Mouse (Mus musculus) right cerebral cortex, adult 18-20 months (tissue): ENCODE measurements at regions not wholly inside any gene's neighbourhood (a gene's known extent, or its start where the extent isn't known, plus 50 kb on each side); places are given as distances from the start of the nearest gene placed in this dataset.
A peak's percentile ranks its signal among the peaks of the same experiment; 100 is the strongest.

Experiments used
- DNase-seq: peaks from one replicate; pipeline ENCODE4 v3.0.0; 2022; ENCODE audit warnings: mixed read lengths

DNA sequence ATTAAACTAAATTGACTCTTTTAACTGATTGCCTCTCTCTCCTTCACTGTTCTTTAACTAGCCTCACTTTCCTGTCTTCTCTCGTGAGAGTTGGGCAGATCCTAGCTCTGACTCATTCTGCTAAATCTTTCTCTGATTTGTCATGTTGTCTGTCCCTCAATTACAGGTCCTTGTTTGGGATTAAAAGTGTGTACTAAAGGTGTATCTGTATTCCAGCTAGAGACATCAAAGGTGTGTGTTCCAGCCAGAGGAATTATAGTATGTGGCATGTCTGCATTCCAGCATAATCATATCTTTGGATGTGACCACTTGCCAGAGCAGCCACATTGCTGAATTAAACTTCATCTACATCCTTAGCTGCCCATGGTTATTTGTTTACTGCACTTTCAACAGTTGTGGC is 167.5 kb upstream of the Fam83b start:
- no peak for DNase-seq

GRCm38 (mm10) chr9:76733812-76734211 is 166.9 kb upstream of the Fam83b start:
- DNase-seq, result no peak

DNA sequence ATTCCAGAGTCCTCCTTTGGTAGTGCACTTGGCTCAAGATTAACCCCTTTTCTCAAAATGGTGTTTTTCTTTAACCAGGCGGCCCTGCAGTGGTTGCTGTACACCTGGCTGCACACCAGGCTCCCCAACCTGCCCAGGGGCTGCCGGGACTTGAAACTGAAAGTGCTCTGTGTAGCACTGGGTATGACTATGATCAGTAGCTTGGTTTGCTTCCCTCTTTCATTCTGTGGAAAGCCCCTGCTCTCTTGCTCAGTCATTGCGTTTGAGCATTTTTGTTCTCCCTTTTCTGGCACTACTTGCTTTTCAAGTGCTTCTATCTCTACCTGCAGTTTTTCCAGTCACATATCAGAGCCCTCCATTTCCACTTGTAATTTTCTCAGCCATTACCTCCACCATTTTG is 156.0 kb upstream of the Fam83b start:
- DNase-seq, result no peak

DNA sequence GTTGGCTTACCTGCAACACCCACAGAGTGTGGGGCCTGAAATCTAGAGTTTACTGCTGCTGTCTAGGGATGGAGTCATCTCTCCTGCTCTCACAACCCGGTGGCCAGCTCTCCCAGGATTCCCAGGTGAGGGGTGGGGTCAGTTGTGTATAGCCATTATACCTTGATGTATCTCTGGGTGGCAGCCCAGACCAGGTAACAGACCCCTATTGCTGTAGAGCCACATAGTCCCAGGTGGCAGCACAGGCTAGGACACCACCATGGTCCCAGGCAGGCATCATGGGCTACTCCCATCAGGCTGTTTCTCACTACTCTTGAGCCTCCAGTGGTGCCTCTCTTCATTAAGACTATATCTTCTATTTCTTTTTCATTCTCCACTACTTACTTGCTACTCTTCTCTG is 148.9 kb upstream of the Fam83b start:
- no peak for DNase-seq

GRCm38 (mm10) chr9:76706451-76706850 is 139.5 kb upstream of the Fam83b start:
- DNase-seq, result no peak

DNA sequence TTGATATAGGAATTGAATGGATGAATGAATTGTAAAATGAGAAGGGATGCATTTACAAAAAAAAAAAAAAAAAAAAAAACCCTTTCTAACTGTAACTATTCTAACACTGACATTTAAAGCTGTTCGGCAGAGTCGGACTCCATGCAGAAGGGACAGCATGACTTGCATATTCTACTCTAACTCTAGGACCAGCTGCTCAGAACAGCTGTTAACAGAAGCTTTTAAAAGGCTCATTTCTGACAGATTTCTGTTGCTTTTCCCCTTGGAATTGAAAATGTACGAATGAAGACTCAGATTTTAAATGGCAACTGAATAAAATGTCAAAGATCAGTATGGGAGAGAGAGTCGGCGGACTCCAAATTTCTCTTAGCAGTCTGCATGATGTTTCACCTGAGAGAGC is 138.9 kb upstream of the Fam83b start:
- DNase-seq, result peak; percentile 9

DNA sequence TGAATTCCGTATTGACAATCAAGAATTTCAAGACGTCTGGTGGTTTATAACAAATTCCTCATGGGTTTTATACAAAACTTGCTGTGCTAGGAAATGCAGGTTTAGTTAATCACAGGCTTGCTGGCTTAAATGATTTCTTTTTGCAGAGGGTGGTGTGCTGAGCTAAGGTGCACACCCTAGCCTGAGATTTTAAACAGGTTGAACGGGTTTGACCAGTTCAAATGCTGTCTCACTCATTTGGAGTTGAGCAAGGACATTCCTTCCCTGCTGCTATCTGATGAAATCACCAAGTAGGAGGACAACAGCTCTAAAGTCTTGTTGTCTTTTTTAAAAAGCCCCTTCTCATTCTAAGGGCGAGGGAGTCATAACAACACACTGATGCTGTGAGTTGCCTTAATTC is 128.6 kb upstream of the Fam83b start:
- DNase-seq, result no peak

DNA sequence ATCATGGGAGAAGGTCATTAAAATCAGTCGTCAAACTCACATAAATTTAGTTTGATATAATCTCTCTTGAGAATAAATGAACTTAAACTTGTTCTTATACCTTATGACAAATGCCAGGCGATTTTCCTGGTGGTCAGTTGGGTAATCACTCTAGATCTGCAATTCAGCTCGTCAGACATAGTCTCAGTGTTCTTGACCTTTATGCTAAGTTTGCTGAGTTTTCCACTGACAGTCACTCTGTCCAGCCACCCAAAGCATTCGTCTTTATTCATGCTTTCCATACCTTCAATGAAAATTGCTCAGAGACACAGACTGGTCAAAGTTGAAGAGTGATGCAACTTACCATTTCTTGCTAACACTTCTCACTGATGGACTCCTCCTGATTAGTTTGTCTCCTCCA is 126.1 kb upstream of the Fam83b start:
- no peak for DNase-seq

DNA sequence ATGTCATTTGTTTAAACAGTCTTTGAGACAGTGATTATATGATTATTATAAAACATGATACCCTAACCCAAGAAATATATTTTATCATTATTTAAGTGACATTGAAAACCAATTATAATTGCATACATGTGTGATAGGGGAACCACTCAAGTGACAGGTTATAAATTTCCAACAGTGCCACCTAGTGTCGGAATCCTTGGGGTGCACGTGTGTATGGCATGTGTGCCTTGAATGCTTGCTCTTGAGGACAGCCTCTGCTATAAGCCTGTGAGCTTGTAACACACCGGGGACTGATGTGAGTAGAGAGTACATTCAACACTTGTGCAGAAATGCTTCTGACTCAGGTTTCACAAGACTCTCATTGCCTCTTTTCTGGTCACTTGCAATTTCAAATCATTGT is 93.9 kb upstream of the Fam83b start:
- DNase-seq, result peak; percentile 63

GRCm38 (mm10) chr9:76659798-76660197 is 92.9 kb upstream of the Fam83b start:
- DNase-seq, result no peak

GRCm38 (mm10) chr9:76653311-76653710 is 86.4 kb upstream of the Fam83b start:
- DNase-seq, result no peak

DNA sequence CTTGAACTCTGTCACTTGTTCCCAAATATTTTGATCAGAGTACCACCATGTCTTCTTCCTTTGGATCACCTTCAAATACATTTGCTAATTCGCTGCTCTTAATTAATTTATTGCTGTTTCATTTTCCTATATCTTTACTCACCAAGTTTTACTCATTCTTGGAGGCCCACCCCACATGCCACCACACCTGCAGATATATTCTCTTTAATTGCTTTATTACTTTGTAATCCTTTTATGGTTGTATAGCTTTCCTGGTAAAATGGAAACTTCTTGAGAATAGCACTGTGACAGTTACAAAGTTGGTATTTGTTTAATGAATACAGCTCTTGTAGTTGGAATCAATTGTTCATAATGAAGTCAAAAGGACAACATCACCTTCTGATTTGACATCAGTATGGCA is 82.6 kb upstream of the Fam83b start:
- DNase-seq, result no peak

- DNase-seq, result no peak
Measured at GRCm38 (mm10) chr9:76646383-76646782, 79.5 kb upstream of the Fam83b start.
